Mouse (Mus musculus) testis, adult 2 months (tissue): ENCODE data around the gene Fscn2.

Source experiments
- CTCF ChIP-seq: fragments of 200-500 bp; IDR thresholded peaks from 2 replicates; pipeline ENCODE4 v1.5.1; 2012; ENCODE audit warnings: low read depth, mild to moderate bottlenecking, inconsistent platforms, low read length, moderate library complexity; ENCODE audit not compliant: control insufficient read depth, insufficient read depth, insufficient replicate concordance
- POLR2A ChIP-seq: fragments of 200-500 bp; IDR thresholded peaks from 2 replicates; pipeline ENCODE4 v1.6.1; 2012; ENCODE audit warnings: low read depth, mild to moderate bottlenecking, inconsistent platforms, low read length, moderate library complexity; ENCODE audit not compliant: control insufficient read depth

- TF ChIP-seq CTCF: no peak
- TF ChIP-seq POLR2A: no peak
These were observed 36.3 kb downstream of the Fscn2 start for GRCm38 (mm10) chr11:120397602-120398001.
